Mouse (Mus musculus) heart, postnatal 0 days (tissue): ENCODE measurements around the gene Fam198b. TPM values are rescaled to one million over a fixed set of nuclear protein-coding genes. Genes with fewer than 3 reads are reported as not detected.

Source experiments
- ATAC-seq: fragments of 200-750 bp; cut with Nextera tagmentation; 2 replicates; pipeline ENCODE4 v1.8.0; 2017; ENCODE audit warnings: low read depth, moderate number of reproducible peaks, moderate library complexity; ENCODE audit not compliant: insufficient read depth
- DNase-seq: peaks from one replicate; pipeline ENCODE4 v3.0.0-alpha.2; 2016; ENCODE audit warnings: low spot score
- H3K27ac ChIP-seq: fragments of 300-500 bp; sonication (generic); 2 replicates; pipeline ENCODE4 v1.5.1; 2014; ENCODE audit warnings: low read depth, mild to moderate bottlenecking
- H3K27me3 ChIP-seq: fragments of 300-500 bp; sonication (generic); 2 replicates; pipeline ENCODE4 v1.6.1; 2014; ENCODE audit warnings: low read length, mixed read lengths; ENCODE audit not compliant: control insufficient read depth, insufficient read depth
- H3K36me3 ChIP-seq: fragments of 300-500 bp; sonication (generic); replicated peaks from 2 replicates; pipeline ENCODE4 v1.6.1; 2014; ENCODE audit warnings: low read length, mixed read lengths; ENCODE audit not compliant: control insufficient read depth, insufficient read depth
- H3K4me1 ChIP-seq: fragments of 300-500 bp; sonication (generic); 2 replicates; pipeline ENCODE4 v1.6.1; 2014; ENCODE audit warnings: antibody characterized with exemption; ENCODE audit not compliant: control insufficient read depth, insufficient read depth
- H3K4me2 ChIP-seq: fragments of 300-500 bp; sonication (generic); 2 replicates; pipeline ENCODE4 v1.6.1; 2014; ENCODE audit warnings: low read depth, mild to moderate bottlenecking, low read length, moderate library complexity
- H3K4me3 ChIP-seq: fragments of 300-500 bp; sonication (generic); 2 replicates; pipeline ENCODE4 v1.5.1; 2014; ENCODE audit warnings: low read depth, low read length
- H3K9ac ChIP-seq: fragments of 300-500 bp; sonication (generic); replicated peaks from 2 replicates; pipeline ENCODE4 v1.6.1; 2014; ENCODE audit warnings: low read depth, low read length, mixed read lengths
- H3K9me3 ChIP-seq: fragments of 300-500 bp; sonication (generic); replicated peaks from 2 replicates; pipeline ENCODE4 v1.6.1; 2016; ENCODE audit warnings: low read length; ENCODE audit not compliant: control insufficient read depth
- CTCF ChIP-seq: IDR thresholded peaks from 2 replicates; pipeline ENCODE4 v1.5.1; 2016; ENCODE audit warnings: antibody characterized with exemption, control low read depth, low read depth
- EP300 ChIP-seq: IDR thresholded peaks from 2 replicates; pipeline ENCODE4 v1.6.1; 2016; ENCODE audit warnings: antibody characterized with exemption, low read depth
- WGBS: fragments of 180-500 bp; shearing (Covaris S2); extraction: QIAGEN DNeasy Blood & Tissue Kit; methylation state at CpG from one replicate; pipeline ENCODE4 v1.1.7; 2014; 5-methylcytosine and 5-hydroxymethylcytosine counted together
- polyA plus RNA-seq: library from polyadenylated mRNA; unstranded; fragments of >200 nt; fragmentation: Nextera tagmentation; extraction: Ambion mirVana; gene quantifications from 2 replicates; pipeline ENCODE4 v1.2.1, GENCODE M21; 2015
- total RNA-seq: library from RNA; depleted of rRNA; stranded (reverse); fragments of >200 nt; gene quantifications from 2 replicates; pipeline ENCODE4 v1.2.3, GENCODE M21; 2014; ENCODE audit warnings: low replicate concordance

Fam198b gene
- total and polyA plus RNA-seq, 2 experiments from 2014 or later, result 51.9 to 114 TPM

- no peak overlapping the region for H3K9ac ChIP-seq
- no peaks in the 10 kb centered on the region for H3K36me3 ChIP-seq
- no peaks in the 10 kb centered on the region for H3K9me3 ChIP-seq
- H3K4me1 ChIP-seq, result no peaks in the 10 kb centered on the region
- no peak overlapping the region for H3K4me2 ChIP-seq
- DNase-seq (no peak), ATAC-seq (no peak)
- no peaks in the 10 kb centered on the region for H3K27me3 ChIP-seq
- WGBS, result 88% methylated on average over 5 of the region's 5 CpGs
- H3K4me3 ChIP-seq, result no peak overlapping the region
- no peak overlapping the region for H3K27ac ChIP-seq
- TF ChIP-seq CTCF (no peak), EP300 (no peak)
These were observed 8.9 kb upstream of the Fam198b start for GRCm38 (mm10) chr3:79875471-79875870.

DNA sequence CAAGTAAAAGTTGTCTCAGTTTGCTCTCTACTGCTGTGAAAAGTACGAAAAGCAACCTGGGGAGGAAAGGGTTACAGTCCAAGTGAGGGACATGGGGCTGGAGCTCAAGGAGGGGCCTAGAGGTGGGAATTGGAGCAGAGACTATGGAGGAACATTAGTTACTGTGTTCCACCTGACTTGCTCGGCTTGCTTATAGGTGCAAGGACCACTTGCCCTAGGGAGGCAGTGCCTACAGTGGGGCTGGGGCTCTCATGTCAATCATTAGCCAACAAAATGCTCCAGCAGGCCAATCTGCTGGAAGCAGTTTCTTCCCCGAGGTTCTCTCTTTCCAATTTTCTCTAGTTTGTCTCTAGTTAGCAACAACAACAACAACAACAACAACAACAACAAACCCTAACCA, 6.0 kb upstream of the Fam198b start:
- DNase-seq (no peak), ATAC-seq (no peak)
- Histone ChIP-seq H3K4me2 (0 out of 2 replicates have a peak overlapping the region, but pooled peaks have one; percentile 43), H3K36me3 (no peaks in the 10 kb centered on the region), H3K9me3 (no peaks in the 10 kb centered on the region), H3K9ac (no peak overlapping the region), H3K27ac (no peak overlapping the region), H3K4me1 (no peaks in the 10 kb centered on the region), H3K4me3 (no peak overlapping the region), H3K27me3 (no peaks in the 10 kb centered on the region)
- TF ChIP-seq CTCF (no peak), EP300 (no peak)
- 77% methylated on average over 3 of the region's 3 CpGs for WGBS

DNA sequence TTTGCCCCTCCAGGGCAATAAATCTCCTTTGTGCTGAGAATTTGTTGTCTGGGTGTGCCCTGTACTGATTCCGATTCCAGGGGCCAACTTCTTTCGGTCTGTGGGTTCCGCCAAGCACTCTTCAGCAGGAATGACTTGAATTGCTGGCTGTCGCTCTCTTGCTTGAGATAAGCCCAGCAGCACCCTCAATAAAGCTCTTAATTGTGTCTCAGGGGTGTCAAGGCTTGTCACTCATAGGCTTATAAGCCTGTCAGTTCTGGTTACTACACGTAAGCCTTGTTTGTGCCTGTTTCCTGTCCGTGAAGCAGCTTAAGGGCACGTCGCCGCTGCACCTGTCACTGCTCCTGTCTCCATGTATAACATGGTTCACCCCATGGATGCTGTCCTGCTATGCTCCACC, 5.1 kb upstream of the Fam198b start:
- peak overlapping the region; percentile 43 for H3K4me2 ChIP-seq
- H3K4me3 ChIP-seq, result peak overlapping the region; percentile 7; the same call in 1 of the 2 replicates
- H3K27me3 ChIP-seq, result no peaks in the 10 kb centered on the region
- H3K4me1 ChIP-seq, result no peaks in the 10 kb centered on the region
- DNase-seq (no peak), ATAC-seq (no peak)
- TF ChIP-seq EP300 (no peak), CTCF (no peak)
- WGBS, result 40% methylated on average over 9 of the region's 9 CpGs
- H3K27ac ChIP-seq, result peak overlapping the region; percentile 36; the same call in 1 of the 2 replicates
- no peaks in the 10 kb centered on the region for H3K36me3 ChIP-seq
- no peak overlapping the region; the same call in 1 of the 2 replicates for H3K9ac ChIP-seq
- H3K9me3 ChIP-seq, result no peaks in the 10 kb centered on the region

DNA sequence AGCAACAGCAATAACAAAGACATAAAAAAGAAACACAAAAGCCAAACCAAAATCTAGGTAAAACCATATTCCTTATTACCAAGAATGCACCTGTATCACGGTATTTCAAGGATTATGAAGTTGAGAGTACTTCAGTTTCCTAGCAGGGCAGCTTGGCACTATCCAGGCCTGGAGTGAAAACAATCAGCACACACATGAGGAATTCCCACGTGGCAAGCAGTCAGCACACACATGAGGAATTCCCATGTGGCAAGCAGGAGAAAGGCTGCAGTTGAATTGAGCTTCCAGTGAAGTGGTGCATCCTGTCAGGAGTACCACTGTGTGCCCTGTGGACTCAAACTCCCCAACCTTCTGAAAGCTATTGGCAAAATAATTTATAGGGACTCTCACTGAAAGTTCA, 2.7 kb upstream of the Fam198b start:
- H3K4me2 ChIP-seq, result no peak overlapping the region
- ATAC-seq (no peak), DNase-seq (no peak)
- no peaks in the 10 kb centered on the region for H3K36me3 ChIP-seq
- no peaks in the 10 kb centered on the region for H3K4me1 ChIP-seq
- no peak for TF ChIP-seq EP300
- TF ChIP-seq CTCF, result no peak
- H3K4me3 ChIP-seq, result no peak overlapping the region
- no peak overlapping the region for H3K9ac ChIP-seq
- no peaks in the 10 kb centered on the region for H3K9me3 ChIP-seq
- H3K27ac ChIP-seq, result no peak overlapping the region
- no peaks in the 10 kb centered on the region for H3K27me3 ChIP-seq
- 44% methylated on average over 2 of the region's 2 CpGs for WGBS

DNA sequence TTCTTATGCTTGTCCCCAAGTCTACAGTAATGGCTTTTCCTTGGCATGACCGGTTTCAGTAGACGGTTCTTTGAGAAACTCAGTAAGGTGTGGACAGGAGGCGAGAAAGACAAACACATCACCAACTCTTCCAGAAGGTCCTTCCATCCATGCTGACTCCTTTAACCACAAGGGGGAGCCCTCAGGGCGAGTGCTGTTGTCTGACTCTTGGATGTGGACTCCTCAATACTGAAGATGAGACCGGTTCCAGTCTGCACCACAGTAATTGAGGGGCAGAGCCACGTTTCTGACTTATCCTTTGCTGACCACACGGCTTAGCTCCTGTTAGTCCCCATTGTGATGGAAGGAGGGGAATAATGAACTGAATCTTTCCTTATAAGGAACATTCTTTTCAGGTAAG, 1.2 kb upstream of the Fam198b start:
- H3K4me3 ChIP-seq, result no peak overlapping the region
- H3K9me3 ChIP-seq, result no peaks in the 10 kb centered on the region
- no peak overlapping the region for H3K4me2 ChIP-seq
- H3K4me1 ChIP-seq, result peaks cover 6% of the 10 kb centered on the region; the same call in 1 of the 2 replicates
- TF ChIP-seq EP300, result no peak
- peak; percentile 94 for TF ChIP-seq CTCF
- DNase-seq (peak; percentile 57), ATAC-seq (no peak)
- H3K36me3 ChIP-seq, result no peaks in the 10 kb centered on the region
- H3K27ac ChIP-seq, result peak overlapping the region; percentile 89; the same call in 1 of the 2 replicates
- WGBS, result 18% methylated on average over 7 of the region's 7 CpGs
- no peak overlapping the region for H3K9ac ChIP-seq
- no peaks in the 10 kb centered on the region for H3K27me3 ChIP-seq

DNA sequence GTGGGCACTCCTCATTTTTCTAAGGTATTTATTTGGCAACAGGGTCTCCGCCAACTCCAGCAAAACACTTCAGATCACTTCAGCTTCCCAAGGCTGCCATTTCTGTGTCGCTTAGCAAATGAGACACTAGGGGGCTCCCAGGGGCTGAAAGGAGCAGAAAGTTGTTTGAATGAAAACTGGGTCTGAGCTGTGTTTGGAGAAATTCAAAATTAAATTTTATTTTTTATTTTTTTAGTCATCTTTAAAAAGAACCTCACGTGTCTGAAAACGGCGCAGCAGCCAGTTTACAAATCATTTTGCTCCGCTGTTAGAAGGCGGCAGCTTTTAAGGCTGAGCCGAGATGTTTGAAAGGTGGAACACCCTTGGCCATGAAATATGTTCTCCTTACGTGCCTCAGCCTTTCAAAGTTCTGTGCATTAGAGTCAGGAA, 442 bp downstream of the Fam198b start:
- Histone ChIP-seq H3K4me1 (peaks cover 6% of the 10 kb centered on the region; the same call in 1 of the 2 replicates), H3K27me3 (no peaks in the 10 kb centered on the region), H3K27ac (peak overlapping the region; percentile 89), H3K36me3 (no peaks in the 10 kb centered on the region), H3K4me3 (peak overlapping the region; percentile 66), H3K9me3 (no peaks in the 10 kb centered on the region), H3K4me2 (peak overlapping the region; percentile 80), H3K9ac (peak overlapping the region; percentile 78)
- ATAC-seq, result peak; percentile 54
- TF ChIP-seq EP300, result no peak
- peak; percentile 78 for TF ChIP-seq CTCF
- under 1% methylated on average over 9 of the region's 9 CpGs for WGBS
- DNase-seq, result peak; percentile 79
